ENCODE assay signal across 8 mouse cellular contexts in the genomic region with DNA sequence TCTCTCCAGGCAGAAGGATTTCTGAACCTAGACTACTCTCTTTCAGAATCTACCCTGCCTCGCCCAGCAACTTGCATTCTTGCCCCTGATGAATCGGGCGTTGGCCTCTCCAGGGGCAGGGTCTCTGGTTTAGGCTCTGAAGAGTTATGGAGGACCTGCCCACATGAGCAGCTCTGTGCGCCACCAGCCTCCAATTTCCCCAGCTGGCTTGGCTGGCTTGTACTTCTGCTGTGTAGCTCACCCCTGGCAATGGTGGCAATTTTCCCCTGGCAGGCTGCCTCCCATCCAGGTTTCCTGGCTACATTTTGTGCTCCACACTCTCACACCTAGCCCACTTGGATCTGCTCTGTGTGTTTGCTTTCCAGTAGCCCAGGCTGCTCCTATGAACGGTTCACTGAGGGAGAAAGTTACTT.
DNase-seq lines count a peak whose midpoint lies in the region; ATAC-seq and TF ChIP-seq lines count a peak whose summit lies in the region.

No protein-coding gene starts in this region.

- TF ChIP-seq EP300 in heart, adult 2 months (IDR thresholded peaks at IDR 0.05; ENCODE audit: insufficient read depth, low read depth, low read length), result no peak

- no peak for TF ChIP-seq POLR2A in heart, adult 2 months (IDR thresholded peaks at IDR 0.05; ENCODE audit: insufficient read depth, low read depth, low read length)

- intact Hi-C loops in heart, adult 2 months (cut with DNase I), result no loop called here

- H3K9ac ChIP-seq in heart, adult 2 months (ENCODE audit: low read depth, low read length), result no peak overlapping the region
- no peak overlapping the region for H3K9ac ChIP-seq in heart, embryonic 11.5 days (ENCODE audit: low read depth, low read length)
- H3K9ac ChIP-seq in forebrain, embryonic 15.5 days (replicated peaks), result no peak overlapping the region

- no peak overlapping the region for H3K4me2 ChIP-seq in heart, embryonic 11.5 days
- H3K4me2 ChIP-seq in forebrain, embryonic 15.5 days (replicated peaks), result no peak overlapping the region

- no peaks in the 10 kb centered on the region for H3K27me3 ChIP-seq in heart, adult 2 months (ENCODE audit: control insufficient read depth, insufficient read depth, low read length)
- H3K27me3 ChIP-seq in heart, embryonic 11.5 days (ENCODE audit: control insufficient read depth, insufficient read depth, low read length), result peaks cover 15% of the 10 kb centered on the region
- no peaks in the 10 kb centered on the region for H3K27me3 ChIP-seq in forebrain, embryonic 15.5 days

- no peak for TF ChIP-seq CTCF in heart, adult 2 months (IDR thresholded peaks at IDR 0.05)

- no peak for ATAC-seq in heart, embryonic 11.5 days (replicated peaks; ENCODE audit: insufficient number of reproducible peaks, low FRiP score, low TSS enrichment)
- peak; percentile 83 for ATAC-seq in forebrain, embryonic 15.5 days (replicated peaks)
- ATAC-seq in CD4-positive, CD25-positive, alpha-beta regulatory T cell, adult 4 months, result no peak

- no peak overlapping the region for H3K27ac ChIP-seq in heart, adult 2 months
- no peak overlapping the region for H3K27ac ChIP-seq in heart, embryonic 11.5 days (ENCODE audit: low read depth, low read length)
- peak overlapping the region; percentile 3; the same call in 1 of the 2 replicates for H3K27ac ChIP-seq in forebrain, embryonic 15.5 days (replicated peaks)

- H3K36me3 ChIP-seq in heart, adult 2 months (ENCODE audit: control insufficient read depth, insufficient read depth, low read length), result no peaks in the 10 kb centered on the region
- no peaks in the 10 kb centered on the region for H3K36me3 ChIP-seq in heart, embryonic 11.5 days (ENCODE audit: control insufficient read depth, insufficient read depth, low read length)
- no peaks in the 10 kb centered on the region for H3K36me3 ChIP-seq in forebrain, embryonic 15.5 days

- peak; percentile 52 to 62 for DNase-seq in heart, adult 2 months
- DNase-seq in ZHBTc4 (ENCODE audit: low read depth, low spot score), result peak; percentile 83
- DNase-seq in layer of hippocampus, adult 9-11 months, result peak; percentile 79
- DNase-seq in embryo, embryonic 11 days, result no peak
- no peak for DNase-seq in natural killer cell, adult 2 months (ENCODE audit: low spot score in 2 of 2)

- H3K9me3 ChIP-seq in heart, embryonic 11.5 days (replicated peaks; ENCODE audit: control insufficient read depth, low read length), result no peaks in the 10 kb centered on the region
- H3K9me3 ChIP-seq in forebrain, embryonic 15.5 days, result no peaks in the 10 kb centered on the region

- no peak overlapping the region for H3K4me3 ChIP-seq in heart, adult 2 months
- H3K4me3 ChIP-seq in heart, embryonic 11.5 days (ENCODE audit: low read depth, low read length), result no peak overlapping the region
- no peak overlapping the region for H3K4me3 ChIP-seq in forebrain, embryonic 15.5 days

- no peaks in the 10 kb centered on the region for H3K79me2 ChIP-seq in heart, adult 2 months (replicated peaks; ENCODE audit: control insufficient read depth, insufficient read depth, low read length)

- 60% methylated on average over 5 of the region's 5 CpGs for WGBS in heart, adult 2 months
- 46% methylated on average over 5 of the region's 5 CpGs for WGBS in heart, embryonic 11.5 days (ENCODE audit: insufficient replicate concordance)
- WGBS in forebrain, embryonic 15.5 days, result 40% methylated on average over 5 of the region's 5 CpGs

- no peaks in the 10 kb centered on the region for H3K4me1 ChIP-seq in heart, adult 2 months (ENCODE audit: control insufficient read depth, insufficient read depth, low read length)
- H3K4me1 ChIP-seq in heart, embryonic 11.5 days (ENCODE audit: control insufficient read depth, insufficient read depth, low read length), result peaks cover 3% of the 10 kb centered on the region
- H3K4me1 ChIP-seq in forebrain, embryonic 15.5 days, result peaks cover 18% of the 10 kb centered on the region

Comparison
In these comparisons a context has a peak if more than half of its experiments do, and no peak if none do; other contexts are left out.
1. DNase-seq: peak in heart, adult 2 months (2 of 2), ZHBTc4 (single experiment) and layer of hippocampus, adult 9-11 months (single experiment); none in embryo, embryonic 11 days (single experiment) and natural killer cell, adult 2 months (0 of 2).